Mouse (Mus musculus): ENCODE measurements around the gene Hypk. TPM values are rescaled to one million over a fixed set of nuclear protein-coding genes. Genes with fewer than 3 reads are reported as not detected.
"Not testable (repeated sequence)": the region's sequence is repeated elsewhere in the genome, so short reads cannot be mapped to it uniquely, and the experiment has no call there.

The Hypk gene
- polyA plus RNA-seq, 1 experiment from 2014 or later, result 89.7 TPM

GRCm38 (mm10) chr2:121484403-121484802 lies 31.3 kb downstream of the Hypk start:
- not testable (repeated sequence) for ATAC-seq (ENCODE audit: insufficient number of reproducible peaks, insufficient read depth, low FRiP score, low read depth); H3K9me3 ChIP-seq (ENCODE audit: control insufficient read depth, low read depth, low read length); H3K4me1 ChIP-seq (ENCODE audit: control insufficient read depth, insufficient read depth, low read length); H3K9ac ChIP-seq (replicated peaks; ENCODE audit: low read depth, low read length); H3K27ac ChIP-seq (ENCODE audit: low read length); H3K27me3 ChIP-seq (ENCODE audit: control insufficient read depth, insufficient read depth, low read length); H3K36me3 ChIP-seq (ENCODE audit: control insufficient read depth, insufficient read depth, low read length); H3K4me2 ChIP-seq (replicated peaks; ENCODE audit: low read depth, low read length); H3K4me3 ChIP-seq (ENCODE audit: low read depth, low read length)
- WGBS, result 38% methylated on average over 1 of the region's 2 CpGs

DNA sequence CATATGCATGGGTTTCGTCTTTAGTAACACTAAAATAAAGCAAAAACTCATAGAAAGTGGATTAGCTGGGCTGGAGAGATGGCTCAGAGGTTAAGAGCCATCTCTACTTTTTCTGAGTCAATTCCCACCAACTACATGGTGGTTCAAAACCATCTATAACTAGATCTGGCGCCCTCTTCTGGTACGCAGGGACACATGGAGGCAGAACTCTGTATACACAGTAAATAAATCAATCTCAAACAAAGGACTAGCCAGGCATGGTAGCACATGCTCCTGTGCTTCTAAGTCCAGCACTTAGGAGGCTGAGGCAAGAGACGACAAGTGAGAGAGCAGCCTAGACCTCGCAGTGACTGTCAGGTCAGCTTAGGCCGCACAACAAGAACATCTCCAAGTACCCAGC lies 48.5 kb downstream of the Hypk start:
- H3K27me3 ChIP-seq (ENCODE audit: control insufficient read depth, insufficient read depth, low read length); H3K27ac ChIP-seq (ENCODE audit: low read length); H3K9me3 ChIP-seq (ENCODE audit: control insufficient read depth, low read depth, low read length); H3K4me3 ChIP-seq (ENCODE audit: low read depth, low read length); ATAC-seq (ENCODE audit: insufficient number of reproducible peaks, insufficient read depth, low FRiP score, low read depth); H3K4me2 ChIP-seq (replicated peaks; ENCODE audit: low read depth, low read length); H3K36me3 ChIP-seq (ENCODE audit: control insufficient read depth, insufficient read depth, low read length); H3K9ac ChIP-seq (replicated peaks; ENCODE audit: low read depth, low read length); H3K4me1 ChIP-seq (ENCODE audit: control insufficient read depth, insufficient read depth, low read length): not testable (repeated sequence)
- WGBS, result 50% methylated on average over 1 of the region's 6 CpGs

GRCm38 (mm10) chr2:121505942-121506882 lies 53.1 kb downstream of the Hypk start, which contains the start of the genes Mfap1a and Wdr76:
TSS of gene Mfap1a (minus strand) at chr2:121506665.
TSS of gene Wdr76 (plus strand) at chr2:121506723.
- Histone ChIP-seq H3K4me3 (ENCODE audit: low read depth, low read length) (peak within 1 kb of the TSS; percentile 51), H3K9ac (replicated peaks; ENCODE audit: low read depth, low read length) (peak within 1 kb of the TSS; percentile 53), H3K4me2 (replicated peaks; ENCODE audit: low read depth, low read length) (peak within 1 kb of the TSS; percentile 70)
- not testable (repeated sequence) for H3K27me3 ChIP-seq (ENCODE audit: control insufficient read depth, insufficient read depth, low read length); H3K9me3 ChIP-seq (ENCODE audit: control insufficient read depth, low read depth, low read length); H3K4me1 ChIP-seq (ENCODE audit: control insufficient read depth, insufficient read depth, low read length); H3K27ac ChIP-seq (ENCODE audit: low read length); H3K36me3 ChIP-seq (ENCODE audit: control insufficient read depth, insufficient read depth, low read length)
- 4% methylated on average over 36 of the region's 42 CpGs for WGBS
- peak; percentile 88 for ATAC-seq (ENCODE audit: insufficient number of reproducible peaks, insufficient read depth, low FRiP score, low read depth)

DNA sequence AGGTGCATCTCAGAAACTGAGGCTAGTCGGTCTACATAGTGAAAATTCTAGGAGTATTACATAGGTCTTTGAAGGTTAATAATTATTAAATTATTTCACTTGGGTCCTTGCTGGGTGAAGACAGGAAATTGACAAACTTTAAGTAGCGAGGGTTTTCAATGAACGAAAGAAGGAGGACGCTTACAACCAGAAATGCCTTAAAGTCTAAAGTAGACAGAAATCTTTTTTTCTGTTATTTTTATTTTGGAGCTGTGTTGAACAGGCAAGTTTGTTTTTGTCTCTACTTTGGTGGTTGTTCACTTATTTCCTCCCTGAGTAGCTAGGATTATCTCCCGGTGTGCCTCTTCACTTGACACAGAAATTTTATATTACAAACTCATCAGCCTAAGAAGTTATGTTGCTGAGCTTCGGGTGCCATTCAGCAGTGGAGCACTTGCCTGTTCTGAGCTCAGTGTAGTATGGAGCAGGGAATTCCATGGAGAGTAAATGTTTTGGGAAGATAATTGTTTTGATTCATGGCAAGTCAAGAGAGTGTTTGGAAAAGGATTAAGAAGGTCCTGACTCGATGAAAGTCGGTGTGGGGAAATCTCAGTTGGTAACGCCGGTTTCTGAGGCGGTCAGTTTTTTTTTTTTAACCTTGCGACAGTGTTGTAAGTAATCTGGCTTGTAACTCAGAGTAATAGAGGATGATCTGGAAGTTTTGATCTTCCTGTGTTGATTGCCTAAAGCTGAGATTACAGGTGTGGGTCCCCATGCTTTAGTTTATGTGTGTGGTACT lies 54.3 kb downstream of the Hypk start:
- H3K9ac ChIP-seq (replicated peaks; ENCODE audit: low read depth, low read length), result peak overlapping the region; percentile 50
- 6% methylated on average over 12 of the region's 12 CpGs for WGBS
- peaks cover 4% of the 10 kb centered on the region; the same call in 1 of the 2 replicates for H3K4me1 ChIP-seq (ENCODE audit: control insufficient read depth, insufficient read depth, low read length)

DNA sequence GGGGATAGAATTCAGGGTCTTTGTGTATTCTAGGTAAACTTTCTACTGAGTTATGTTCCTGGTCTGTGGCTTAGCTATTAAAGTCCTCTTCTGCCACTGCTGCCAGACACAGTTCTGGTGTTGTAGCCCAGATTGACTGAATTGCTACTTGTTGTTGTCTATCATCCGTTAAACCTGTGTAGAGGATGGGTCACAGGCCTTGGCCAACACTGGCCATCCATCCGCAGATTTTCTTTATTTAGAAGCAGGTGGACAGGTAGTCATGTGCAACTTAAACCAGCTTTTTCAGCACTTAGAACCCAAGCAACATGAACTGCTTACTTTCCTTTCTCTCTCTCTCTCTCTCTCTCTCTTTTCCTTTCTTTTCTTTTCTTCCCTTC lies 54.9 kb downstream of the Hypk start:
- no peaks in the 10 kb centered on the region for H3K9me3 ChIP-seq (ENCODE audit: control insufficient read depth, low read depth, low read length)
- 47% methylated on average over 2 of the region's 2 CpGs for WGBS
- H3K4me2 ChIP-seq (replicated peaks; ENCODE audit: low read depth, low read length), result peak overlapping the region; percentile 70
- peak overlapping the region; percentile 50 for H3K9ac ChIP-seq (replicated peaks; ENCODE audit: low read depth, low read length)
- H3K36me3 ChIP-seq (ENCODE audit: control insufficient read depth, insufficient read depth, low read length), result peaks cover 5% of the 10 kb centered on the region; the same call in 1 of the 2 replicates
- H3K27ac ChIP-seq (ENCODE audit: low read length), result no peak overlapping the region
- no peak for ATAC-seq (ENCODE audit: insufficient number of reproducible peaks, insufficient read depth, low FRiP score, low read depth)
- H3K27me3 ChIP-seq (ENCODE audit: control insufficient read depth, insufficient read depth, low read length), result no peaks in the 10 kb centered on the region
- peaks cover 4% of the 10 kb centered on the region; the same call in 1 of the 2 replicates for H3K4me1 ChIP-seq (ENCODE audit: control insufficient read depth, insufficient read depth, low read length)
- peak overlapping the region; percentile 51 for H3K4me3 ChIP-seq (ENCODE audit: low read depth, low read length)

More for the DNA sequence above, 54.3 kb downstream of the Hypk start:
- Histone ChIP-seq H3K36me3 (ENCODE audit: control insufficient read depth, insufficient read depth, low read length) (peaks cover 5% of the 10 kb centered on the region; the same call in 1 of the 2 replicates), H3K4me2 (replicated peaks; ENCODE audit: low read depth, low read length) (peak overlapping the region; percentile 70), H3K4me3 (ENCODE audit: low read depth, low read length) (peak overlapping the region; percentile 51), H3K27me3 (ENCODE audit: control insufficient read depth, insufficient read depth, low read length) (no peaks in the 10 kb centered on the region), H3K9me3 (ENCODE audit: control insufficient read depth, low read depth, low read length) (no peaks in the 10 kb centered on the region), H3K27ac (ENCODE audit: low read length) (no peak overlapping the region)
- no peak for ATAC-seq (ENCODE audit: insufficient number of reproducible peaks, insufficient read depth, low FRiP score, low read depth)

Small RNAs within 50 kb of the gene (microRNA-seq; reads per million reads assigned to microRNA genes)
- not detected for gene Gm22953

Other genes with a start within 250 kb of the Hypk start
- 71.2 and 86.0 TPM in 2 replicates for gene Trp53bp1, start 181.9 kb upstream of the Hypk start, polyA plus RNA-seq (2014; fragmentation: Nextera tagmentation; extraction: Ambion mirVana)
- 10.4 and 16.1 TPM in 2 replicates for gene Map1a, start 163.7 kb upstream of the Hypk start, polyA plus RNA-seq (2014; fragmentation: Nextera tagmentation; extraction: Ambion mirVana)
- 15.4 and 18.0 TPM in 2 replicates for gene Ppip5k1, start 97.9 kb upstream of the Hypk start, polyA plus RNA-seq (2014; fragmentation: Nextera tagmentation; extraction: Ambion mirVana)
- gene Ckmt1, start 95.6 kb upstream of the Hypk start, polyA plus RNA-seq (2014; fragmentation: Nextera tagmentation; extraction: Ambion mirVana), result 43.6 and 53.7 TPM in 2 replicates
- not detected in 2 replicates for gene Strc, start 66.1 kb upstream of the Hypk start, polyA plus RNA-seq (2014; fragmentation: Nextera tagmentation; extraction: Ambion mirVana)
- 484 and 546 TPM in 2 replicates for gene Pdia3, start 39.5 kb upstream of the Hypk start, polyA plus RNA-seq (2014; fragmentation: Nextera tagmentation; extraction: Ambion mirVana)
- 2.2 and 3.0 TPM in 2 replicates for gene Catsper2, start 39.5 kb upstream of the Hypk start, polyA plus RNA-seq (2014; fragmentation: Nextera tagmentation; extraction: Ambion mirVana)
- 13.7 and 14.1 TPM in 2 replicates for gene Ell3, start 9.0 kb upstream of the Hypk start, polyA plus RNA-seq (2014; fragmentation: Nextera tagmentation; extraction: Ambion mirVana)
- 552 and 574 TPM in 2 replicates for gene Serf2, start 4.1 kb upstream of the Hypk start, polyA plus RNA-seq (2014; fragmentation: Nextera tagmentation; extraction: Ambion mirVana)
- 0.21 and 0.69 TPM in 2 replicates for gene Serinc4, start 3.5 kb downstream of the Hypk start, polyA plus RNA-seq (2014; fragmentation: Nextera tagmentation; extraction: Ambion mirVana)
- gene Mfap1b, start 20.8 kb downstream of the Hypk start, polyA plus RNA-seq (2014; fragmentation: Nextera tagmentation; extraction: Ambion mirVana), result 52.8 and 53.8 TPM in 2 replicates
- gene Mfap1a, start 53.4 kb downstream of the Hypk start, polyA plus RNA-seq (2014; fragmentation: Nextera tagmentation; extraction: Ambion mirVana), result 25.1 and 27.5 TPM in 2 replicates
- 8.6 and 9.3 TPM in 2 replicates for gene Wdr76, start 53.4 kb downstream of the Hypk start, polyA plus RNA-seq (2014; fragmentation: Nextera tagmentation; extraction: Ambion mirVana)

Data from stomach, embryonic 14.5 days (tissue).